Mouse (Mus musculus) midbrain, embryonic 16.5 days (tissue): ENCODE measurements around the gene Chrnb2. TPM values are rescaled to one million over a fixed set of nuclear protein-coding genes. Genes with fewer than 3 reads are reported as not detected.
A peak's percentile ranks its signal among the peaks of the same experiment; 100 is the strongest.

ENCODE experiments used
- ATAC-seq: fragments of 200-750 bp; cut with Nextera tagmentation; 2 replicates; pipeline ENCODE4 v1.8.0; 2017; ENCODE audit warnings: moderate TSS enrichment
- H3K27ac ChIP-seq: fragments of 300-500 bp; sonication (generic); 2 replicates; pipeline ENCODE4 v1.5.1; 2014; ENCODE audit warnings: mild to moderate bottlenecking, low read length, mixed read lengths
- H3K27me3 ChIP-seq: fragments of 300-500 bp; sonication (generic); 2 replicates; pipeline ENCODE4 v1.6.1; 2014; ENCODE audit warnings: low read depth, low read length, mixed read lengths; ENCODE audit not compliant: control insufficient read depth, insufficient read depth
- H3K36me3 ChIP-seq: fragments of 300-500 bp; sonication (generic); 2 replicates; pipeline ENCODE4 v1.6.1; 2014; ENCODE audit warnings: mild to moderate bottlenecking, low read length, moderate library complexity, mixed read lengths; ENCODE audit not compliant: control insufficient read depth, insufficient read depth
- H3K4me1 ChIP-seq: fragments of 300-500 bp; sonication (generic); 2 replicates; pipeline ENCODE4 v1.6.1; 2014; ENCODE audit warnings: mild to moderate bottlenecking, low read length, mixed read lengths; ENCODE audit not compliant: control insufficient read depth, insufficient read depth
- H3K4me2 ChIP-seq: fragments of 300-500 bp; sonication (generic); 2 replicates; pipeline ENCODE4 v1.6.1; 2014; ENCODE audit warnings: mild to moderate bottlenecking, low read length, mixed read lengths
- H3K4me3 ChIP-seq: fragments of 300-500 bp; sonication (generic); 2 replicates; pipeline ENCODE4 v1.5.1; 2014; ENCODE audit warnings: low read depth, mild to moderate bottlenecking, low read length, moderate library complexity, mixed read lengths
- H3K9ac ChIP-seq: fragments of 300-500 bp; sonication (generic); 2 replicates; pipeline ENCODE4 v1.6.1; 2014; ENCODE audit warnings: low read depth, low read length, mixed read lengths
- H3K9me3 ChIP-seq: fragments of 300-500 bp; sonication (generic); replicated peaks from 2 replicates; pipeline ENCODE4 v1.6.1; 2014; ENCODE audit warnings: mild to moderate bottlenecking, low read length, mixed read lengths; ENCODE audit not compliant: control insufficient read depth, poor library complexity, severe bottlenecking
- WGBS: fragments of 180-500 bp; shearing (Covaris S2); extraction: QIAGEN DNeasy Blood & Tissue Kit; methylation state at CpG from one replicate; pipeline ENCODE4 v1.1.7; 2014; 5-methylcytosine and 5-hydroxymethylcytosine counted together
- polyA plus RNA-seq: library from polyadenylated mRNA; unstranded; fragments of >200 nt; fragmentation: Nextera tagmentation; extraction: Ambion mirVana; gene quantifications from 2 replicates; pipeline ENCODE4 v1.2.1, GENCODE M21; 2015

Chrnb2 gene
- polyA plus RNA-seq, 1 experiment from 2014 or later, result 31.5 TPM

DNA sequence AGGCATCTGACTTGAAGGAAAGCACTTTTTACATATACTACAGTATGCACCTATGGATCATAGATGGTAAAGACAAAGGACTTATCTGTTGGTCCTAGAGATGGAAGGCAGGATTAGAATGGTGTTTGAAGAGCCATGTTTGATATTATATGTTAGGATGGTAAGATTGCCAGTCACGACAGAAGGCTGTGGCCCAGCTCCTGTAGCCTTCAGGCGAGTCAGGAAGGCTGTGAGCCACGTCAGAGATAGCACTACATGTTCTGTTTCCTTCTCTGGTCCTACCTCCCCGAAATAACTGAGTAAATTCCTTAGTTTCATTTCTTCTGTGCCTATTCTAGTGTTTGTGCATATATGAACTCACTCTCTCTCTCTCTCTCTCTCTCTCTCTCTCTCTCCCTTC is 32.3 kb downstream of the Chrnb2 start:
- ATAC-seq, result no peak
- Histone ChIP-seq H3K9me3 (no peaks in the 10 kb centered on the region), H3K4me2 (no peak overlapping the region), H3K9ac (no peak overlapping the region), H3K27me3 (no peaks in the 10 kb centered on the region), H3K4me1 (peaks cover 15% of the 10 kb centered on the region), H3K27ac (no peak overlapping the region), H3K4me3 (no peak overlapping the region), H3K36me3 (peaks cover 5% of the 10 kb centered on the region; the same call in 1 of the 2 replicates)
- 96% methylated on average over 4 of the region's 4 CpGs for WGBS

- 1% methylated on average over 32 of the region's 32 CpGs for WGBS
- no peak overlapping the region for H3K27ac ChIP-seq
- H3K27me3 ChIP-seq, result no peaks in the 10 kb centered on the region
These were observed 33.8 kb downstream of the Chrnb2 start for GRCm38 (mm10) chr3:89730350-89731331.

DNA sequence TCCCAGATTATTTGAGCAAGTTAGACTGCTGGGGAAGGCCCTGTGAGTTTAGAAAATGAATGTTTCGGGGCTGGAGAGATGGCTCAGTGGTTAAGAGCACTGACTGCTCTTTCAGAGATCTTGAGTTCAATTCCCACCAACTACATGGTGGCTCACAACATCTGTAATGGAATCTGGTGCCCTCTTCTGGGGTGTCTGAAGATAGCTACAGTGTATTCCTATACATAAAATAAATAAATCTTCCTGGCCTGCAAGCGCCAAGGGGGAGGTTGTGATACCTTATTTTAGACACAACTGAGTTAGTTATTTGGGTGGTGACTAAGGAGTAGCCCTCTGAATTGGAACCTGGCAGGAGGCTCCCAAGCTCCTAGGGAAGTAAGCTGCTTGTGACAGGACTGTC is 35.6 kb downstream of the Chrnb2 start:
- H3K4me1 ChIP-seq, result peaks cover 15% of the 10 kb centered on the region
- no peaks in the 10 kb centered on the region for H3K36me3 ChIP-seq
- H3K9ac ChIP-seq, result no peak overlapping the region
- H3K27ac ChIP-seq, result no peak overlapping the region
- H3K9me3 ChIP-seq, result no peaks in the 10 kb centered on the region
- ATAC-seq, result no peak
- 80% methylated on average over 2 of the region's 2 CpGs for WGBS
- H3K4me2 ChIP-seq, result no peak overlapping the region
- no peaks in the 10 kb centered on the region for H3K27me3 ChIP-seq
- H3K4me3 ChIP-seq, result no peak overlapping the region

More at GRCm38 (mm10) chr3:89730350-89731331, 33.8 kb downstream of the Chrnb2 start:
- peak; percentile 63; the same call in 1 of the 2 replicates for ATAC-seq
- Histone ChIP-seq H3K9me3 (no peaks in the 10 kb centered on the region), H3K4me3 (peak overlapping the region; percentile 39), H3K9ac (peak overlapping the region; percentile 57), H3K4me2 (peak overlapping the region; percentile 62), H3K4me1 (peaks cover 15% of the 10 kb centered on the region), H3K36me3 (no peaks in the 10 kb centered on the region)

GRCm38 (mm10) chr3:89727028-89727427 is 37.4 kb downstream of the Chrnb2 start:
- 23% methylated on average over 4 of the region's 4 CpGs for WGBS
- peaks cover 19% of the 10 kb centered on the region for H3K4me1 ChIP-seq
- ATAC-seq, result no peak
- H3K36me3 ChIP-seq, result no peaks in the 10 kb centered on the region
- H3K9ac ChIP-seq, result no peak overlapping the region
- no peak overlapping the region for H3K27ac ChIP-seq
- H3K9me3 ChIP-seq, result no peaks in the 10 kb centered on the region
- no peaks in the 10 kb centered on the region for H3K27me3 ChIP-seq
- no peak overlapping the region for H3K4me2 ChIP-seq
- H3K4me3 ChIP-seq, result no peak overlapping the region

DNA sequence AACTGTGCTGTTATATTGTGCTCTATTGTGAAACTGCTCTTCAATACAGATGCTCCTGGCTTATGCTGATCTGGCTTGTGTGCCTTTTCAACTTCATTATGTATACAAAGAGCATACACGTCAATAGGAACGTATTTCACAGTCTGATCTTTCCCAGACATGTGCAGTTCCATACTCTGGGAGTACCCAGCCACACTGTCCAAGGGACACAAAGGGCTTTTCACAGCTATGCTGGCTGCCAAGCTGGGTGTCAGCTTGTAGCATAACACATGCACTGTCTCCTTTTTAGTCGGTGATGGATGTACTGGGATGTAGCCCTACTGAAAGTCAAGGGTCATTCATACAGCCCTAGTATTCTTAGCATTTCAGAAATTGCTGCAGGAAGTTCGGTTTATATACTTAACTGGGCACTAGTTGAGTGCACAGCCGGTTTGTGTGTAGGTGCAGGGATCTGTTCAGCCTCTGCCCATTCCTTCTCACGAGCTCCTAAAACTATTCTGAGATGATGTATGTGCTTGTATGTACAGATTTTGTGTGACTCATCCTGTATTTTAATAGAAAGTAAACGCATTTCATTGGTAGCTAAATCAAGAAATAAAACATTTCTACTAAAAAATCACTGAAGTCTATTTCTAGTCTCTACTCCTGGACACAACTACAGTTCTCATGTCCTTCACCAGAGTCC is 40.9 kb downstream of the Chrnb2 start:
- whole genome bisulfite sequencing, result 65% methylated on average over 7 of the region's 7 CpGs
- Histone ChIP-seq H3K4me2 (no peak overlapping the region), H3K4me1 (peaks cover 3% of the 10 kb centered on the region; the same call in 1 of the 2 replicates), H3K4me3 (no peak overlapping the region), H3K27ac (no peak overlapping the region), H3K36me3 (no peaks in the 10 kb centered on the region), H3K27me3 (no peaks in the 10 kb centered on the region), H3K9me3 (no peaks in the 10 kb centered on the region), H3K9ac (no peak overlapping the region)
- no peak for ATAC-seq

DNA sequence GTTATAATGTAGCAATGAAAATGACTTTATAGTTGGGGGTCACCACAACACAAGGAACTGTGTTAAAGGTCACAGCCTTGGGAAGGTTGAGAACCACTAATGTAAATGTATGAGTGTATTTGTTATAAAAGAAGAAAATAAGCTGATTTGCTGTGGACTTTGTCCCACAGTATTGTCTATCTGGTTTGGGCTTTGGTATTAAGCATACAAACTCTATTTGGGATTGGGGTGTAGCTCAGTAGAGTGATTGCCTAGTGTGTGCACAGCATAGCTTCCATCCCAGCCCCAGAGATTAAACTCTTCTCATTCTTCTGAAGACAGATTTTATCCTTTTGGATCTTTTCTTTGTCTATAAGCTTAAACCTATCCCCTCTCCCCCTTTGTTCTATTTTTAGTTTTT is 42.4 kb downstream of the Chrnb2 start:
- H3K4me2 ChIP-seq, result no peak overlapping the region
- no peak overlapping the region for H3K4me3 ChIP-seq
- H3K27me3 ChIP-seq, result no peaks in the 10 kb centered on the region
- no peaks in the 10 kb centered on the region for H3K36me3 ChIP-seq
- no peak overlapping the region for H3K27ac ChIP-seq
- H3K9ac ChIP-seq, result no peak overlapping the region
- H3K9me3 ChIP-seq, result no peaks in the 10 kb centered on the region
- ATAC-seq, result no peak
- peaks cover 4% of the 10 kb centered on the region for H3K4me1 ChIP-seq

GRCm38 (mm10) chr3:89715967-89716256 is 48.5 kb downstream of the Chrnb2 start:
- H3K27ac ChIP-seq, result no peak overlapping the region
- peak overlapping the region; percentile 81 for H3K9ac ChIP-seq
- no peaks in the 10 kb centered on the region for H3K9me3 ChIP-seq
- WGBS, result 45% methylated on average over 6 of the region's 6 CpGs
- H3K36me3 ChIP-seq, result no peaks in the 10 kb centered on the region
- H3K4me1 ChIP-seq, result peaks cover 14% of the 10 kb centered on the region
- H3K4me3 ChIP-seq, result peak overlapping the region; percentile 68
- ATAC-seq, result no peak
- peak overlapping the region; percentile 83 for H3K4me2 ChIP-seq
- H3K27me3 ChIP-seq, result no peaks in the 10 kb centered on the region

DNA sequence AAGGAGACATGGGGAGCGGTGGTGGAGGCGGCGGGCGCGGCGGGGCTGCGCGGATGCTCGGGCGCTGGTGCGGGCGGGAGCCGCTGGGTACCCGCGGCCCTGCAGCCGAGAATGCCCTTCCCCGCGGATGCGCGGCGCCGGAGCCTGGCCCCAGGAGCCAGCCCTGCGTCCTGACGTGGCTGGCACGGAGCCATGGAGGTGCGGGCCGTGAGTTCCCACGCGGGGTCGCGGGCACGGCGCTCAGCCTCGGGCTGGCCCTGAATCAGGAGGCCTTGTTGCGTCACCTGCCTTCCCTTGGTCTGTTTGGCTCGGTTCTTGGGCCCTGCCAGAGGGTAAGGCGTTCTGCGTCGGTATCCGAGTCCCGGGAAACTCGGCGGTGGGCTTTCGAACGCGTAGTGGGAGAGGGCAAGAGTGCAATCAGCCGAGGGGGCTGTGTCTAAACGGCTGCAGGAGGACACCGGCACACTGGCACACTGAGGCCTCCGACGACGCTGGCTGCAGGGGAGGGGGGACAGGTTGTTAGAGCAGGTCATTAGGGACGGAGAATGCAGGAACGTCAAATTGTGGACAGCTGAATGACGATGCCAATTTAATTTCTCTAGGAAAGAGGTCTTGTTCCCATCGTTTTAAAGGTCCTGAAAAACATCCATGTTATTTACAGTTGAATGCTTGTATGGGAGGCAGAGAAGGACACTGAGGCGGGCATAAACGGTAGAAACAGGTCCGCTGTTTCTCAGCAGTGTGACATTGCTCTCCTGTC is 49.0 kb downstream of the Chrnb2 start:
- Histone ChIP-seq H3K4me1 (peaks cover 14% of the 10 kb centered on the region), H3K4me2 (peak overlapping the region; percentile 83), H3K27ac (peak overlapping the region; percentile 92), H3K9ac (peak overlapping the region; percentile 81), H3K27me3 (no peaks in the 10 kb centered on the region), H3K9me3 (no peaks in the 10 kb centered on the region), H3K36me3 (no peaks in the 10 kb centered on the region), H3K4me3 (peak overlapping the region; percentile 68)
- 2% methylated on average over 58 of the region's 59 CpGs for WGBS
- peak; percentile 75 for ATAC-seq
